Mouse (Mus musculus) embryonic facial prominence, embryonic 10.5 days (tissue): ENCODE results near the gene Selenow. TPM values are rescaled to one million over a fixed set of nuclear protein-coding genes. Genes with fewer than 3 reads are reported as not detected.
A peak's percentile ranks its signal among the peaks of the same experiment; 100 is the strongest.

Experiments used
- DNase-seq: peaks from one replicate; pipeline ENCODE4 v3.0.0-alpha.2; 2017; ENCODE audit warnings: low spot score
- H3K27ac ChIP-seq: fragments of 300-500 bp; sonication (generic); replicated peaks from 2 replicates; pipeline ENCODE4 v1.5.1; 2016; ENCODE audit warnings: mild to moderate bottlenecking
- H3K27me3 ChIP-seq: fragments of 300-500 bp; sonication (generic); replicated peaks from 2 replicates; pipeline ENCODE4 v1.6.1; 2016; ENCODE audit warnings: low read depth, mild to moderate bottlenecking; ENCODE audit not compliant: poor library complexity, severe bottlenecking
- H3K36me3 ChIP-seq: fragments of 300-500 bp; sonication (generic); replicated peaks from 2 replicates; pipeline ENCODE4 v1.6.1; 2016; ENCODE audit warnings: mild to moderate bottlenecking, moderate library complexity
- H3K4me1 ChIP-seq: fragments of 300-500 bp; sonication (generic); 2 replicates; pipeline ENCODE4 v1.6.1; 2016
- H3K4me3 ChIP-seq: fragments of 300-500 bp; sonication (generic); 2 replicates; pipeline ENCODE4 v1.5.1; 2016; ENCODE audit warnings: mild to moderate bottlenecking, moderate library complexity
- H3K9me3 ChIP-seq: fragments of 300-500 bp; sonication (generic); 2 replicates; pipeline ENCODE4 v1.6.1; 2016; ENCODE audit warnings: mild to moderate bottlenecking
- WGBS: fragments of 180-500 bp; shearing (Covaris S2); methylation state at CpG from one replicate; pipeline ENCODE4 v1.1.7; 2016; 5-methylcytosine and 5-hydroxymethylcytosine counted together
- polyA plus RNA-seq: library from polyadenylated mRNA; unstranded; fragments of >200 nt; fragmentation: Nextera tagmentation; extraction: Ambion mirVana; gene quantifications from 2 replicates; pipeline ENCODE4 v1.2.1, GENCODE M21; 2016

Gene Selenow
- polyA plus RNA-seq, 1 experiment from 2014 or later, result 839 TPM

- no peaks in the 10 kb centered on the region for H3K27me3 ChIP-seq
- peak overlapping the region; percentile 82 for H3K4me3 ChIP-seq
- WGBS, result 94% methylated on average over 1 of the region's 1 CpGs
- H3K27ac ChIP-seq, result no peak overlapping the region
- peaks cover 55% of the 10 kb centered on the region for H3K36me3 ChIP-seq
- no peaks in the 10 kb centered on the region for H3K9me3 ChIP-seq
- no peak for DNase-seq
- peaks cover 32% of the 10 kb centered on the region for H3K4me1 ChIP-seq
Measured at GRCm38 (mm10) chr7:15944311-15944710, 22.1 kb upstream of the Selenow start.

DNA sequence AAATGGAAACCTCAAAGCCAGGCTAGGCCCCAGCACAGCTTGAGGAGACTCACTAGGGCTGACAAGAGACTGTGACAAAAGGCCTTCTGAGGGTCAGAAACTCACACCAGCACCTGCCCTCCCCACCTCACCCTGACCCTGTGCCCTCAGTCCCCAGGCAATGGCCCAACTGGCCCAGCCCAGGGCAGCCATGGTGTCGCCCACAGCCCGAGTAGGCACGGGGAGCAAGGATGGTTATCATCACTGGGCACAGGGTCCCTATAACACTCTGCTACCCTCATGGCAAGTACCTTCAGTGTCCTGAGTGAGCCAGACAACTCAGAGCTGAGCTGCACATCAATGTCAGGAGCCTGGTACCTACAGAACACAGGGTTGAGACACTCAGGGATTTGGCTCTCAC lies 16.4 kb upstream of the Selenow start:
- Histone ChIP-seq H3K4me1 (peaks cover 1% of the 10 kb centered on the region; the same call in 1 of the 2 replicates), H3K9me3 (peaks cover 6% of the 10 kb centered on the region; the same call in 1 of the 2 replicates), H3K27ac (no peak overlapping the region), H3K36me3 (peaks cover 90% of the 10 kb centered on the region), H3K27me3 (no peaks in the 10 kb centered on the region), H3K4me3 (no peak overlapping the region)
- 90% methylated on average over 3 of the region's 3 CpGs for WGBS
- DNase-seq, result no peak

DNA sequence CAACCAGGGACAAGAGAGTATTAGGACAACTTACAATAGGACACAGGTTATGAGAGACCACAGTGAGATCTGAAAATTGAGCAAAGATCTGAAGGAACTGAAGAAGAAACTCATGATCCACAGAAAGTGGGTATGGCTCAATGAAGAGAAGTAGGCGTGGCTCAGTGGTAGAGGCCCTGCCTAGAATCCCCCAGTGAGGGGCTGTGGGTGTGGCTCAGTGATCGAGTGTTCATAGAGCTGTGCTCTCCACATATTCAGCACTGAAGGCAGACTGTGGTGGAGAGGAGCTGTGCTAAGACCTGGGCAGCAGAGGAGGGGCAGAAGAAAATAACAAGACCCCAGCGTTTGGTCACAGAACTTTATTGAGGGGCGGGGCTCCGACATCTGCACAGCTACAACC lies 15.3 kb upstream of the Selenow start:
- no peak overlapping the region for H3K27ac ChIP-seq
- peaks cover 79% of the 10 kb centered on the region for H3K36me3 ChIP-seq
- H3K9me3 ChIP-seq, result peaks cover 6% of the 10 kb centered on the region; the same call in 1 of the 2 replicates
- no peaks in the 10 kb centered on the region for H3K27me3 ChIP-seq
- DNase-seq, result no peak
- H3K4me1 ChIP-seq, result peaks cover 5% of the 10 kb centered on the region; the same call in 1 of the 2 replicates
- 92% methylated on average over 5 of the region's 5 CpGs for WGBS
- H3K4me3 ChIP-seq, result no peak overlapping the region

- no peaks in the 10 kb centered on the region for H3K27me3 ChIP-seq
- 57% methylated on average over 16 of the region's 16 CpGs for WGBS
- H3K4me3 ChIP-seq, result no peak overlapping the region
- DNase-seq, result no peak
- peaks cover 5% of the 10 kb centered on the region; the same call in 1 of the 2 replicates for H3K4me1 ChIP-seq
- H3K27ac ChIP-seq, result 0 out of 2 replicates have a peak overlapping the region, but pooled peaks have one; percentile 14
- peaks cover 6% of the 10 kb centered on the region; the same call in 1 of the 2 replicates for H3K9me3 ChIP-seq
- peaks cover 41% of the 10 kb centered on the region for H3K36me3 ChIP-seq
Measured at GRCm38 (mm10) chr7:15933437-15934359, 11.5 kb upstream of the Selenow start.

DNA sequence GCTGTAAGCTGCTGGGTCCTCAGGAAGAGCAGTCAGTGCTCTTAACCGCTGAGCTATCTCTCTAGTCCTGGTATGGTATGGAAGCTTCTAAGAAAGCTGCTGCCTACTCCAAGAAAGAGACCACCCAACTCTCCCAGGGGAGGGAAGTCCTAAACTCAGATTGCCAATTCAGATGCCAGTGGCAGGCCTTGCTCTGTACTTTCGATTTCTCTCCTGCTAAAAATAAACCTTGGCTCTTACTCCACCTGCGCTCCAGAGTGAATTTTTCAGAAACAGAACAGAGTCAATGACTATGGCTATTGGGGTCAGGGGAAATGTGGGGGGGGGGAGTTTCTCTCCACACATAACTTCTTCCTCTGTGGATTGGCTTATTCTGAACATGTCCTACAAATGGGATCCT lies 9.4 kb upstream of the Selenow start:
- no peak overlapping the region for H3K4me3 ChIP-seq
- 82% methylated on average over 3 of the region's 3 CpGs for WGBS
- H3K4me1 ChIP-seq, result peaks cover 5% of the 10 kb centered on the region; the same call in 1 of the 2 replicates
- H3K27ac ChIP-seq, result no peak overlapping the region
- DNase-seq, result no peak
- H3K36me3 ChIP-seq, result peaks cover 21% of the 10 kb centered on the region
- H3K27me3 ChIP-seq, result no peaks in the 10 kb centered on the region
- peaks cover 6% of the 10 kb centered on the region; the same call in 1 of the 2 replicates for H3K9me3 ChIP-seq

DNA sequence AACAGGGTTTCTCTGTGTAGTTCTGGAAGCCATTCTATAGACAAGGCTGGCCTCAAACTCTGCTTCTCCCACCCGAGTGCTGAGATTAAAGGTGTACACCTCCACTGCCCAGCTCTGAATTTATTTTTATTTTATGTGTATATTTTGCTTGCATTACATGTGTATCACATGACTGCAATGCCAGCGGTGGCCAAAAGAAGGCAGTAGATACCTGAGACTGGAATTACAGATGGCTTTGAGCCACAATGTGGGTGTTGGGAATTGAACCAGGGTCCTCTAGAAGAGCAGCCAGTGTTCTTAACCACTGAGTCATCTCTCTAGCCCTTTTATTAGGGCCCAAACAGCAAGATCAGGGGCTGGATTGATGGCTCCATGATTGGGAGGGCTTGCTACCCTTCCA lies 8.3 kb upstream of the Selenow start:
- no peak for DNase-seq
- H3K27me3 ChIP-seq, result no peaks in the 10 kb centered on the region
- no peak overlapping the region for H3K4me3 ChIP-seq
- H3K27ac ChIP-seq, result no peak overlapping the region
- 71% methylated on average over 2 of the region's 2 CpGs for WGBS
- peaks cover 6% of the 10 kb centered on the region; the same call in 1 of the 2 replicates for H3K9me3 ChIP-seq
- H3K36me3 ChIP-seq, result peaks cover 10% of the 10 kb centered on the region
- peaks cover 5% of the 10 kb centered on the region; the same call in 1 of the 2 replicates for H3K4me1 ChIP-seq

DNA sequence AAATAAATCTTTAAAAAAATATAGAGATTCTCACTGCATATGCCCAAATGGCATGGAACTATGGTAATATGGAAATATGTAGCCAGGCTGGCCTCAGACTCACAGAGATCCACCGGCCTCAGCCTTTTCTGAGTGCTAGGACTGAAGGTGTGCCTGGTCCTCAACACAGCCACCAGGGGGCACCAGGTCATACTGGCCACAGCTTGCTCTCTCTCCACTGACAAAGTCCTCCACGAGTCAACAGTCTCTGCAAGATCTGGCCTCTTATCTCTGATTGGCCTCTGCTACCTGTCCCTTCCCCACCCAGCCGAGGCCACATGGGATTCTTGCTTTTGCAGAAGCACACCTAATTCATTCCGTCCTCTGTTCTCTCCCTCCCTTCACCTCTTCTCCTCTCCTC lies 7.7 kb upstream of the Selenow start:
- no peak overlapping the region for H3K27ac ChIP-seq
- H3K4me3 ChIP-seq, result no peak overlapping the region
- DNase-seq, result peak; percentile 57
- H3K4me1 ChIP-seq, result peaks cover 5% of the 10 kb centered on the region; the same call in 1 of the 2 replicates
- H3K9me3 ChIP-seq, result peaks cover 1% of the 10 kb centered on the region; the same call in 1 of the 2 replicates
- H3K36me3 ChIP-seq, result peaks cover 3% of the 10 kb centered on the region
- 33% methylated on average over 4 of the region's 4 CpGs for WGBS
- H3K27me3 ChIP-seq, result no peaks in the 10 kb centered on the region

DNA sequence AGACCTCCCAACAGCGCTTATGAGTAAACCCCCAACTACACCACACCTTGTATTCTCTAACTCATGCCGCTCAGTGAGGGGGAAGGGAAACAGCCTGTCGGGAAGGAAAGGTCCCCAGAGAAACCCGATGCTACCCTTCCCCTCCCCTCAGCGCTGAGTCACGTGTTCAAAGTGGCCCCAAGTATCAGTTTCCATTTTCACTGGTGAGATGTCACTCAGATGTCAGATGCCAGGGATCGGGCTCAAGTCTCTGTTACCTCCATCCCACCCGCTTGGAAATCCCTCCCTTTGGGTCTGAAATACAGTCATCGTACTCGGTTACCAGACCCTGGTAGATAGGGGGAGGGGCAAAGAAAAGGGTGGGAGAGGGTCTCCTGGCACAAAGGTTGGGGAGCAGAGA lies 406 bp downstream of the Selenow start:
- H3K4me1 ChIP-seq, result peaks cover 23% of the 10 kb centered on the region
- peaks cover 42% of the 10 kb centered on the region for H3K36me3 ChIP-seq
- H3K4me3 ChIP-seq, result peak overlapping the region; percentile 66
- no peaks in the 10 kb centered on the region; the same call in 1 of the 2 replicates for H3K9me3 ChIP-seq
- peak; percentile 77 for DNase-seq
- H3K27ac ChIP-seq, result peak overlapping the region; percentile 97
- 1% methylated on average over 10 of the region's 10 CpGs for WGBS
- 0 out of 2 replicates have a peak, but pooled peaks cover 12% of the 10 kb centered on the region for H3K27me3 ChIP-seq

GRCm38 (mm10) chr7:15920645-15921190 lies 1.5 kb downstream of the Selenow start:
- H3K4me3 ChIP-seq, result peak overlapping the region; percentile 66
- no peaks in the 10 kb centered on the region; the same call in 1 of the 2 replicates for H3K9me3 ChIP-seq
- H3K36me3 ChIP-seq, result peaks cover 50% of the 10 kb centered on the region
- no peak for DNase-seq
- H3K27ac ChIP-seq, result peak overlapping the region; percentile 97
- 90% methylated on average over 6 of the region's 6 CpGs for WGBS
- 0 out of 2 replicates have a peak, but pooled peaks cover 12% of the 10 kb centered on the region for H3K27me3 ChIP-seq
- peaks cover 23% of the 10 kb centered on the region for H3K4me1 ChIP-seq

- Histone ChIP-seq H3K4me1 (peaks cover 23% of the 10 kb centered on the region), H3K4me3 (peak overlapping the region; percentile 66; the same call in 1 of the 2 replicates), H3K27ac (no peak overlapping the region), H3K9me3 (no peaks in the 10 kb centered on the region; the same call in 1 of the 2 replicates), H3K27me3 (0 out of 2 replicates have a peak, but pooled peaks cover 12% of the 10 kb centered on the region), H3K36me3 (peaks cover 50% of the 10 kb centered on the region)
- 95% methylated on average over 9 of the region's 9 CpGs for WGBS
- no peak for DNase-seq
Measured at GRCm38 (mm10) chr7:15919947-15920346, 2.3 kb downstream of the Selenow start.

DNA sequence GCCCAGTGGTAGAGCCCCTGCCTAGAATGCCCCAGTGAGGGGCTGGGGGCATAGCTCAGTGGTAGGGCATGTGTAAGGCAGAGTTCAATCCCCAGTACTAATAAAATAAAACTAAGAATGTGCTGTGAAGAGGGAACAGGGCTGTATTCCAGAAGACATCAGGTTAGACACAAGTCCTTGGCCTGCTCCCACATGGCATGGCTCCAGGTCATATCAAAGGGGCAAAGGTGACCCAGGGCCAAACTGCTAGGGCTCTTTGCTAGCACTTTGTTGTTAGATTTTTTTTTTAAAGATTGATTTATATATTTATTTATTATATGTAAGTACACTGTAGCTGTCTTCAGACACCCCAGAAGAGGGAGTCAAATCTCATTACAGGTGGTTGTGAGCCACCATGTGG lies 3.8 kb downstream of the Selenow start:
- Histone ChIP-seq H3K27me3 (0 out of 2 replicates have a peak, but pooled peaks cover 2% of the 10 kb centered on the region), H3K27ac (no peak overlapping the region), H3K36me3 (peaks cover 50% of the 10 kb centered on the region), H3K4me1 (peaks cover 20% of the 10 kb centered on the region), H3K4me3 (no peak overlapping the region), H3K9me3 (no peaks in the 10 kb centered on the region; the same call in 1 of the 2 replicates)
- DNase-seq, result no peak

DNA sequence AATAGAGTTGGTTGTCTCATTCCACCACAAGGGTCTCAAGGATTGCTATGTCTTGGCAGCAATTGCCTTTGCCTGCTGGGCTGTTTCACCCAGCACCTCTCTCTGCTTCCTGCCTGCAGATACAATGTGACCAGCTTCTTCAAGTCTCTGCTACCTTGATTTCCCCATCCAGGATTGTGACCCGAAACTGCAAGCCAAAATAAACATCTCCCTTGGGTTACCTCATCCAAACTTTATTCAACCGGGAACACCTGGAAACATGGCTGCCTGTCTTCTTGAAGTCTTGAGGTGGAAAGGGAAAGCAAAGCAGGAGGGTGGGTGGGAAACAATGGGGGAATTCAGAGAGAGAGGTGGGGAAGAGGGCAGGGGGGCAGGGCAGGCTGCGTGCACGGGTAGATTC lies 5.2 kb downstream of the Selenow start:
- DNase-seq, result no peak
- no peak overlapping the region for H3K27ac ChIP-seq
- 80% methylated on average over 4 of the region's 4 CpGs for WGBS

More for the DNA sequence above, 5.2 kb downstream of the Selenow start:
- H3K4me3 ChIP-seq, result no peak overlapping the region
- no peaks in the 10 kb centered on the region for H3K27me3 ChIP-seq
- H3K36me3 ChIP-seq, result peaks cover 50% of the 10 kb centered on the region
- no peaks in the 10 kb centered on the region; the same call in 1 of the 2 replicates for H3K9me3 ChIP-seq
- H3K4me1 ChIP-seq, result peaks cover 17% of the 10 kb centered on the region
